Comparison of ENCODE assay signal across 15 mouse cellular contexts in genomic region chr5:27399111-27399510, GRCm38 (mm10).
"Had no signal": no experiment of that assay in that cellular context is flagged by ENCODE, and none has a peak within 500 bp of the region (broad histone marks: within the 10 kb centered on the region; RNA-seq: fewer than 3 reads in every experiment).

No protein-coding gene starts in this region.

- H3K27ac ChIP-seq: kidney, postnatal 0 days; limb, embryonic 10.5 days; liver, embryonic 15.5 days; midbrain, embryonic 12.5 days had no signal

- H3K4me1 ChIP-seq: limb, embryonic 10.5 days; liver, embryonic 15.5 days had no signal

- H3K4me3 ChIP-seq: limb, embryonic 10.5 days; liver, embryonic 15.5 days; midbrain, embryonic 12.5 days had no signal

- H3K9me3 ChIP-seq: limb, embryonic 10.5 days; liver, embryonic 15.5 days; midbrain, embryonic 12.5 days had no signal

- H3K27me3 ChIP-seq: liver, embryonic 15.5 days; midbrain, embryonic 12.5 days had no signal

- H3K4me2 ChIP-seq: liver, embryonic 11.5 days; liver, embryonic 15.5 days; lung, embryonic 14.5 days; midbrain, embryonic 12.5 days had no signal

- H3K9ac ChIP-seq: liver, embryonic 15.5 days; lung, embryonic 14.5 days; midbrain, embryonic 12.5 days had no signal

- DNase-seq: kidney, adult 9 months; kidney, postnatal 36 days; lung, embryonic 14.5 days; lung, postnatal 10 days; lung, postnatal 4 days; right cerebral cortex, postnatal 4 days; spleen, adult 18-20 months; thymus, adult 18-20 months; thymus, postnatal 14 days had no signal

- ATAC-seq: intestine, postnatal 0 days had no signal

- H3K36me3 ChIP-seq: limb, embryonic 10.5 days; liver, embryonic 15.5 days; midbrain, embryonic 12.5 days had no signal
